Mouse (Mus musculus): ENCODE measurements around the gene Atg2b. TPM values are rescaled to one million over a fixed set of nuclear protein-coding genes. Genes with fewer than 3 reads are reported as not detected.

Atg2b gene
- 10 to 100 TPM; 41.3 to 42.4 TPM for total RNA-seq (2021)

GRCm38 (mm10) chr12:105685001-105685691 is at the start of gene Atg2b:
Gene Atg2b, minus strand, starts transcription at chr12:105685211.
- DNase-seq (ENCODE audit: extremely low spot score in 1 of 2, low spot score in 1 of 2), result peak; percentile 92 to 93

DNA sequence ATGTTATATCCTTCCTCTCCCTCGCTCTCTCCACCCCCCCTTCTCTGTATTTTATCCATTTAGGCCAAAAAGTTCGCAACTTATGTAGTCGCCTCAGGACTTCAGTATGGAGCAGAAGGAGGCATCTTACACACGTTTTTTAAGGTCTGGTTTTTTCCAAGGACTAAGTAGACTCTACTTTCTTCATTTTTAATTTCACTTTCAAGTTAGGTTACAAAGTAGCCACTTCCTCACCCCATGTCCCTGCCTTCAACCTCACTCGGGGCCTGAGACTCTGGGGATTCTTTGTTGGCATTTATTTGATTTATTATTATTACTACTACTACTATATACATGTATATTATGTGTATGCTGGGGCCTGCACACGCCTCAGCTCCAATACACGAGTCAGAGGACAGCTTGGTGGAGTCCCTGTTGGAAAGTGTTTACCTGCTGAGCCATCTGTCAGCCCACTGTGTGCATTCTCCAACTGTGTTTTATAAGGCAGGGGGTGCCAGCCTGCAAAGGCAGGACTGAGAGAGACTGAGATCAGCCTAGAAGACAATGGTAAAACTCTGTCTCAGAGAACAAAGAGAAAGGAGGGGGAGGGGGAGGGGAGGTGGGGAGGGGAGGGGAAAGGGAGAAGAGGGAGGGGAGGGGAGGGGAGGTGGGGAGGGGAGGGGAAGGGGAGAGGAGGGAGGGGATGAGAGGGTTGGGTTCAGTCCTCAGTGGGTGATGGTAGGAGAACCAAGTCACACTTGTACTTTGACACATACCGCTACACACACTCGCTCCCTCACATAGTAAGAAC is 48.6 kb upstream of the Atg2b start:
- DNase-seq (ENCODE audit: extremely low spot score in 1 of 2, low spot score in 1 of 2), result no peak

DNA sequence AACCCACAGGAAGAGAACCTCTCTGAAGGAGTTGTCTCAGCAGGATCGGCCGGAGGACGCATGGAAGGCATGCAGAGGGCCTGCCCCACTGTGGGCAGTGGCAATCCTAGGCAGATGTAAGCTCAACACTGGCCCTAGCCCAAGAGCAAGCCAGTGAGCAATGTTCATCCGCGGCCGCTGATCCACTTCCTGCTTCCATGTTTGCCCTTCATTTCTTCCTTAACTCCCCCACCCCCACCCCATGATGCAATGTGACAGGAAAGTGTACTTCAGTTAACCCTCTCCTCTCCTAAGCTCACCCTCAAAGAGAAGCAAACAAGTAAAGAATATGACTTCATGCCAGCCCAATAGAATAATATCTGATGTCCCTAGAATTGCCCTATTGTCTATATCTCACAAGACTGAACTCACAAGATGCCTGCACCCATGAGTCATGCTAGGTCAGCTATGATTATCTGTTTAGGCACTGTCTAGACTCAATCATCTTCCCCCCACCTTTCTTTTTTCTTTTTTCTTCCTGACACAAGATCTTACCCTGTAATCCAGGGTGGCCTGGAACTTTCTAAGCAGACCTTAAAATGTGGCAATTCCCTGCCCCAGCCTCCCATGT is 45.9 kb upstream of the Atg2b start:
- no peak for DNase-seq (ENCODE audit: extremely low spot score in 1 of 2, low spot score in 1 of 2)

DNA sequence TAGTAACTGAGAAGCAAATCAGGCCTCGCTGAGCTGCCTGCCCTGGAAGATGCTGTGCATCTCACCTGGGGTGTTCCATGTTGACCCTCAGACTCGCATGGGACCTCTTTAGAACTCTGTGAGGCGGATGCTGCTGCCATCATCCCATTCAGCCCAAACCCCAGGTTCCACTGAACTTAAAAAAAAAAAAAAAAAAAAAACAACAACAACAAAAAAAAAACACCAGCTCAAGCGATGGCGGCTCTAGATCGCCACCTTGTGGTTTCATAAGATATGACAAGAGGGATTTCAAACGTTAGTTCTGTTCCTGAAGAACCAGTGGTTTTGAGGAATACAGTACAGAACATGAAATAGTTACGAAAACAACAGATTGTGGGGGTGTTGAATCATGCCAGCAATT is 43.0 kb upstream of the Atg2b start:
- peak in 1 of 2 experiments; percentile 46 for DNase-seq (ENCODE audit: extremely low spot score in 1 of 2, low spot score in 1 of 2)

DNA sequence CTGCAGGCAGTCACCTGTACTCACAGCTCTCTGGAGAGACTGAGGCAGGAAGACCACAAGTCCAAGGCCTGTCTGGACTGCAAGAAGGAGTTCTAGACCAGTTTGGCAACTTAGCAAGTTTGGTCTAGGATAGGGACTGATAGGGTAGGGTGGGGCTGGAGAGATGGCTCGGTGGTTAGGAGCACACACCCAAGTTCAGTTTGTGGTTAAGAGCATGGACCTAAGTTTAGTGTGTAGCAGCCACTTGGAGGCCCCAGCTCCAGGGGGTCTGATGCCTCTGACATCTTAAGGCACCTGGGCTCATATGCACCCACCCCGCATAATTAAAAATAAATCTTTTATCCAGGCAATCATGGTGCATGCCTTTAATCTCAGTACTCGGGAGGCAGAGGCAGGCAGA is 42.3 kb upstream of the Atg2b start:
- no peak for DNase-seq (ENCODE audit: extremely low spot score in 1 of 2, low spot score in 1 of 2)

DNA sequence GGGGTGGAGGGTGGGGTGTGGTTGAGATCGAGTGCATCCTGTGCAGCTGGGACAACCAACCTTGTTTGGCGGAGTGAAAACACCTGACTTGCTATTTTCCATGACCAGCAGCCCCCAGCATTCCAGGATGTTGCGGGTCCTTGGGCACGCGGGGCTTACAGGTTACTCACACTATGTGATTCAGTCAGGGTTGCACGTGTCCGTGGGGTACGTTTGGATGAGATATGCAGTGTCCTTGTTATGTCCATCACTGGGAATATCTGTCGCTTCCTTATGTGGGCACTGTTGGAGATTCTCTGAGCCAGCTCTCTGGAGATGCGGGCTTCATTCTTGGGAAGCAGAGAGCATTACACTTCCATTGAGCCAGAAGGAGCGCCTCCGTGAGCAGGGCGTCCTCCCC is 40.7 kb upstream of the Atg2b start:
- no peak for DNase-seq (ENCODE audit: extremely low spot score in 1 of 2, low spot score in 1 of 2)

DNA sequence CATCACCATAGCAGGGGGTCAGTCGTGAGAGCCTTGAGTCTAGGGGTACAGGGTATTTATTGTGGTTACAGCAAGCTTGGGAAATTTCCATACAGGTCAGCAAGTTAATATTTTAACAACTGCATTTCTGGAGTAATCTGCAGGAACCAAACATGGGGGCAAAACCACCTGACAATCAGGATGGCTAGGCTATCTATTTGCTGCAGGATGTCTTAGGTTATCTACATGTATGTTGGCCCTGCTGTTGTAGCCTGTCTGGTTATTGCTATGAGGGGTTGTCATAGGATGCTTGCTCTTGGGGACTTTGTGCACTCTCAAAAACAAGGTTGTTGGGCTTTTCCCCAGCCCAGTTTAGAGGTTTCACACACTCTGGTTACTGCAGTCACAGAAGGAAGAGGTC is 39.6 kb upstream of the Atg2b start:
- no peak for DNase-seq (ENCODE audit: extremely low spot score in 1 of 2, low spot score in 1 of 2)

GRCm38 (mm10) chr12:105722657-105723056 is 37.6 kb upstream of the Atg2b start:
- DNase-seq (ENCODE audit: extremely low spot score in 1 of 2, low spot score in 1 of 2), result peak in 1 of 2 experiments; percentile 6

- DNase-seq (ENCODE audit: extremely low spot score in 1 of 2, low spot score in 1 of 2), result no peak
These were observed 36.6 kb upstream of the Atg2b start for GRCm38 (mm10) chr12:105721452-105722132.

- DNase-seq (ENCODE audit: extremely low spot score in 1 of 2, low spot score in 1 of 2), result no peak
These were observed 35.2 kb upstream of the Atg2b start for GRCm38 (mm10) chr12:105720196-105720595.

DNA sequence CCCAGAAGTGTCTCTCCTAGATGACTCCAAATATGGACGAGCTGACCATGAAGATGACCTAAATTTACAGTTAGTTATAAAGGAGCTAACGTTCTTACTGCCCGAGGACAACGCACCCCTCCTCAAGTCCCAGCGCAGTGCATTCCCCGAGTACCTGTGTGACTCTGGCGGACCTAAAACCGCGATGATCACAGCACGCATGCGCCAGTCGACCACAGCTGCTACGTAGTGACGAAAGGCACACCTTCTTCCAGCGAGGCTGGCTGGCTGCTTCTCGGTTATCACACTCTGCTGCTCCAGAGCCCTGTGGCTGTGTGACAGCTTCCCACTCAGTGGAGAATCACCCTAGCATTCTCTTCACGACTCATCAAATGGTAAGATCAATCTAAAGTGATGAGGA is 33.6 kb upstream of the Atg2b start:
- peak in 1 of 2 experiments; percentile 48 for DNase-seq (ENCODE audit: extremely low spot score in 1 of 2, low spot score in 1 of 2)

DNA sequence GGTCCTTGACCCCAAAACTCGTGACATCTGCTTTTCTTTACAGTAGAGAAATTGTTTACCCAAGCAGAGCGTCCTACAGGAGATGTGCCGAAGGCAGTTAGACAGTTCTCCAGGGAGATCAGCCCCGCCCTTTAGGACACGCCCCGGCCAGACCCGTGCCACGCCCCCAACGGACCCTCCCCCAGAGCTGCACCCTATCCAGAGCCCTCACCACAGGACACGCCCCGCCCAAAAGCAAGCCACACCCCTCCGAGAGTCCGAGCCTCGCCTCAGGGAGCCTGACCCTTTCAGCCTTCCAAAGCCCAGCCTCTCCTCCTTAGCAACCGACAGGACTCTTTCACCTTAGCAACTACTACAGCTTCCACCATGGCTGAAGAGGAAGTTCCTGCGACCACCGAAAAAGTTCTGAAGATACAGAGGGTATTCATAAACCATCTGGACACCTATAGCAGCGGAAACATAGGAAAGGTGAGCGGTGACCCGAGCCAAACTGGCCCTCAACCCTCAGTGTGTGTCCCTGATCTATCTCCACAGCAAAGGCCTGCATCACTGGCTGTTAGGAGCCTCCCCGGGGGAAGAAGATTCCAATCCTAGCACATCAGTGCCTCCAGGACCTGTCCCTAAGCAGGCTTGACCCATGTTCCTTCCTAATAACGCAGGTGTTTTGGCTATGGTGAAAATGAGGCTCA is 20.9 kb upstream of the Atg2b start, which contains the start of gene Ak7:
TSS of gene Ak7 (plus strand) at position 178 of the 689 bp plus-strand sequence.
- DNase-seq (ENCODE audit: extremely low spot score in 1 of 2, low spot score in 1 of 2), result no peak

GRCm38 (mm10) chr12:105700433-105700832 is 15.4 kb upstream of the Atg2b start:
- DNase-seq (ENCODE audit: extremely low spot score in 1 of 2, low spot score in 1 of 2), result no peak

- DNase-seq (ENCODE audit: extremely low spot score in 1 of 2, low spot score in 1 of 2), result no peak
These were observed 12.2 kb upstream of the Atg2b start for GRCm38 (mm10) chr12:105697104-105697780.

DNA sequence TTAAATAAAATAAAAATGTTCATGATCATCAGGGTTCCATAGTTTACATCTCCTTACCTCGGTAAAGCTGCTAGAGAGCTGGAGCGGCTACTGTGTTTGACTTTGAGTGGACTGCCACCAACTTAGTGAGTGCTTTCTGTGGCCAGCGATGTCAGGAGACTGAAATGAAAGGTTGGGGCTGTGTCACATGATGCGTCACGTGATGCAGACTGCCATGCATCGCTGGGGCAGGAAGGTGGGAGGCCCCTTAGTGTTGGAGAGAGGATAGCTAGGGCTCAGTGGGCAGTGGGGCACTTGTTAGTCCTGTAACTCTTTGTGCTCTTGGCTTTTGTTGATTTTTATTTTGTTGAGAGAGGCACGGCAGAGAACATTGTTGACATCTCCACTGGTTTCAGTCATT is 10.8 kb upstream of the Atg2b start:
- DNase-seq (ENCODE audit: extremely low spot score in 1 of 2, low spot score in 1 of 2), result no peak

GRCm38 (mm10) chr12:105694021-105694420 is 9.0 kb upstream of the Atg2b start:
- DNase-seq (ENCODE audit: extremely low spot score in 1 of 2, low spot score in 1 of 2), result no peak

DNA sequence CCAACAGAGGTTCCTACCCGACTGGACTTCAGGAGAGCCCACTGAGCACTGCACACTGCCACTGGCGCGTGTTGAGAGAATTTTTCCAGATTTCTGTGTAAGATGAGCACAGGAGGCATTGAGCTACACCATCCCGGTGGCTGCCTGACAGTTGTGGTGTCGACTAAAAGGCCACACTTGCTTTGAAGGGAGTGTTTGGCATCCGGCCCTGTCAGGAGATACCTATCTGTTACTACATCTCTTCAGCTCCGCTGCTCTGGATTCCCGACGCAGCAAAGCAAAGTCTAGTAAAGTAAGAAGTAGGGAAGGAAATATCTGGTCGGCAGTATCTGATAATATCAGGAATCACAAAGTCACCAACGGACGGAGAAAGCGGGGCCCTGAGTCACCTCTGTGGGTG is 4.4 kb upstream of the Atg2b start:
- no peak for DNase-seq (ENCODE audit: extremely low spot score in 1 of 2, low spot score in 1 of 2)

- no peak for DNase-seq (ENCODE audit: extremely low spot score in 1 of 2, low spot score in 1 of 2)
These were observed 3.5 kb upstream of the Atg2b start for GRCm38 (mm10) chr12:105688546-105688945.

DNA sequence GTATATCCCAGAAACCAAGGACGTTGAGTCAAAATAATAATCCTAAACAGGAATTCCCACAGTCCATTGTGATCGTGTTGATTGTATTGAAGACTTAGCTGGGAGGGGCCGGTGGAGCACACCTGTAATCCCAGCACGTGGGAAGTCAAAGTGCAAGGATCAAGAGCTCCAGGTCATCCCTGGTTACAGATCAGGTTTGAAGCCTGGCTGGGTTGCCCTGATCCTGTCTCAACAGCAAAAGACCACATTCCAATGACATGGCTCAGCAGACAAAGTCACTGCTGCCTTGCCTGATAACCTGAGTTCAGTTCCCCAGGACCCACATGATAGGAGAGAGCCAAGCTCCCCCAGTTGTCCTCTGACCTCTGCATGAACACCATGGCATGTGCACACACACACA is 2.4 kb upstream of the Atg2b start:
- no peak for DNase-seq (ENCODE audit: extremely low spot score in 1 of 2, low spot score in 1 of 2)

GRCm38 (mm10) chr12:105686791-105687190 is 1.8 kb upstream of the Atg2b start:
- DNase-seq (ENCODE audit: extremely low spot score in 1 of 2, low spot score in 1 of 2), result no peak
